Mouse (Mus musculus): ENCODE measurements around the gene Lrrc8c. TPM values are rescaled to one million over a fixed set of nuclear protein-coding genes. Genes with fewer than 3 reads are reported as not detected.

The Lrrc8c gene
- polyA plus RNA-seq, 1 experiment from 2014 or later = 10.9 TPM

- 92% methylated on average over 4 of the region's 4 CpGs for WGBS
- H3K27ac ChIP-seq = no peak overlapping the region
These were observed 45.6 kb downstream of the Lrrc8c start for GRCm38 (mm10) chr5:105564761-105565160.

GRCm38 (mm10) chr5:105565824-105566223 lies 46.6 kb downstream of the Lrrc8c start:
- Histone ChIP-seq H3K27me3 (replicated peaks) (no peaks in the 10 kb centered on the region), H3K9me3 (no peaks in the 10 kb centered on the region), H3K4me3 (no peak overlapping the region), H3K4me2 (replicated peaks) (no peak overlapping the region), H3K27ac (no peak overlapping the region), H3K4me1 (no peaks in the 10 kb centered on the region), H3K36me3 (no peaks in the 10 kb centered on the region), H3K9ac (no peak overlapping the region)
- no peak for ATAC-seq (ENCODE audit: low FRiP score, low read depth)
- 93% methylated on average over 4 of the region's 4 CpGs for WGBS

More at GRCm38 (mm10) chr5:105564761-105565160, 45.6 kb downstream of the Lrrc8c start:
- Histone ChIP-seq H3K9ac (no peak overlapping the region), H3K4me2 (replicated peaks) (no peak overlapping the region), H3K36me3 (no peaks in the 10 kb centered on the region; the same call in 1 of the 2 replicates), H3K4me1 (no peaks in the 10 kb centered on the region), H3K27me3 (replicated peaks) (no peaks in the 10 kb centered on the region), H3K4me3 (no peak overlapping the region), H3K9me3 (no peaks in the 10 kb centered on the region)
- ATAC-seq (ENCODE audit: low FRiP score, low read depth) = no peak

- no peaks in the 10 kb centered on the region for H3K9me3 ChIP-seq
- no peak overlapping the region for H3K27ac ChIP-seq
- no peak overlapping the region for H3K4me3 ChIP-seq
- H3K9ac ChIP-seq = no peak overlapping the region
- H3K4me2 ChIP-seq (replicated peaks) = no peak overlapping the region
- no peak for ATAC-seq (ENCODE audit: low FRiP score, low read depth)
- no peaks in the 10 kb centered on the region for H3K36me3 ChIP-seq
- H3K4me1 ChIP-seq = no peaks in the 10 kb centered on the region
- 70% methylated on average over 7 of the region's 7 CpGs for WGBS
- no peaks in the 10 kb centered on the region for H3K27me3 ChIP-seq (replicated peaks)
These were observed 47.7 kb downstream of the Lrrc8c start for GRCm38 (mm10) chr5:105566852-105567412.

GRCm38 (mm10) chr5:105568043-105568747 lies 49.0 kb downstream of the Lrrc8c start:
- Histone ChIP-seq H3K36me3 (no peaks in the 10 kb centered on the region), H3K4me1 (no peaks in the 10 kb centered on the region), H3K9ac (no peak overlapping the region), H3K9me3 (no peaks in the 10 kb centered on the region), H3K4me3 (no peak overlapping the region), H3K27me3 (replicated peaks) (no peaks in the 10 kb centered on the region), H3K4me2 (replicated peaks) (no peak overlapping the region), H3K27ac (no peak overlapping the region)
- 73% methylated on average over 6 of the region's 6 CpGs for WGBS
- ATAC-seq (ENCODE audit: low FRiP score, low read depth) = no peak

GRCm38 (mm10) chr5:105569168-105569567 lies 50.0 kb downstream of the Lrrc8c start:
- no peak overlapping the region for H3K4me3 ChIP-seq
- H3K4me1 ChIP-seq = 0 out of 2 replicates have a peak, but pooled peaks cover 3% of the 10 kb centered on the region
- no peak overlapping the region for H3K27ac ChIP-seq
- 93% methylated on average over 2 of the region's 2 CpGs for WGBS
- H3K9me3 ChIP-seq = no peaks in the 10 kb centered on the region
- H3K36me3 ChIP-seq = no peaks in the 10 kb centered on the region
- H3K9ac ChIP-seq = no peak overlapping the region
- H3K4me2 ChIP-seq (replicated peaks) = no peak overlapping the region
- ATAC-seq (ENCODE audit: low FRiP score, low read depth) = no peak
- H3K27me3 ChIP-seq (replicated peaks) = no peaks in the 10 kb centered on the region

- Histone ChIP-seq H3K4me2 (replicated peaks) (no peak overlapping the region), H3K4me3 (no peak overlapping the region), H3K9me3 (no peaks in the 10 kb centered on the region), H3K27me3 (replicated peaks) (no peaks in the 10 kb centered on the region), H3K36me3 (no peaks in the 10 kb centered on the region), H3K9ac (no peak overlapping the region), H3K27ac (no peak overlapping the region), H3K4me1 (peaks cover 8% of the 10 kb centered on the region)
- no peak for ATAC-seq (ENCODE audit: low FRiP score, low read depth)
- 74% methylated on average over 5 of the region's 5 CpGs for WGBS
These were observed 53.0 kb downstream of the Lrrc8c start for GRCm38 (mm10) chr5:105572160-105572692.

GRCm38 (mm10) chr5:105572876-105573275 lies 53.7 kb downstream of the Lrrc8c start:
- no peak for ATAC-seq (ENCODE audit: low FRiP score, low read depth)
- no peaks in the 10 kb centered on the region for H3K9me3 ChIP-seq
- no peak overlapping the region for H3K9ac ChIP-seq
- peaks cover 8% of the 10 kb centered on the region for H3K4me1 ChIP-seq
- H3K36me3 ChIP-seq = no peaks in the 10 kb centered on the region
- H3K27me3 ChIP-seq (replicated peaks) = no peaks in the 10 kb centered on the region
- H3K4me3 ChIP-seq = no peak overlapping the region
- H3K4me2 ChIP-seq (replicated peaks) = no peak overlapping the region
- WGBS = 72% methylated on average over 7 of the region's 7 CpGs
- H3K27ac ChIP-seq = no peak overlapping the region

GRCm38 (mm10) chr5:105574835-105575234 lies 55.6 kb downstream of the Lrrc8c start:
- Histone ChIP-seq H3K4me1 (peaks cover 8% of the 10 kb centered on the region), H3K4me2 (replicated peaks) (no peak overlapping the region), H3K36me3 (no peaks in the 10 kb centered on the region), H3K27me3 (replicated peaks) (no peaks in the 10 kb centered on the region), H3K9ac (no peak overlapping the region), H3K27ac (no peak overlapping the region), H3K9me3 (no peaks in the 10 kb centered on the region), H3K4me3 (no peak overlapping the region)
- WGBS = 92% methylated on average over 5 of the region's 5 CpGs
- no peak for ATAC-seq (ENCODE audit: low FRiP score, low read depth)

- ATAC-seq (ENCODE audit: low FRiP score, low read depth) = no peak
- H3K27ac ChIP-seq = no peak overlapping the region
- H3K4me2 ChIP-seq (replicated peaks) = no peak overlapping the region
- WGBS = 73% methylated on average over 6 of the region's 6 CpGs
- no peak overlapping the region for H3K4me3 ChIP-seq
- peaks cover 8% of the 10 kb centered on the region for H3K4me1 ChIP-seq
- H3K9me3 ChIP-seq = no peaks in the 10 kb centered on the region
- no peaks in the 10 kb centered on the region for H3K27me3 ChIP-seq (replicated peaks)
- no peak overlapping the region for H3K9ac ChIP-seq
- peaks cover 6% of the 10 kb centered on the region; the same call in 1 of the 2 replicates for H3K36me3 ChIP-seq
These were observed 56.7 kb downstream of the Lrrc8c start for GRCm38 (mm10) chr5:105575839-105576238.

- no peak for ATAC-seq (ENCODE audit: low FRiP score, low read depth)
- H3K4me2 ChIP-seq (replicated peaks) = no peak overlapping the region
- H3K9ac ChIP-seq = no peak overlapping the region
- H3K9me3 ChIP-seq = no peaks in the 10 kb centered on the region
- peaks cover 2% of the 10 kb centered on the region for H3K4me1 ChIP-seq
- H3K27ac ChIP-seq = no peak overlapping the region
- WGBS = 84% methylated on average over 10 of the region's 10 CpGs
- H3K36me3 ChIP-seq = peaks cover 7% of the 10 kb centered on the region; the same call in 1 of the 2 replicates
- no peak overlapping the region for H3K4me3 ChIP-seq
- no peaks in the 10 kb centered on the region for H3K27me3 ChIP-seq (replicated peaks)
These were observed 61.7 kb downstream of the Lrrc8c start for GRCm38 (mm10) chr5:105580909-105581308.

- Histone ChIP-seq H3K4me3 (no peak overlapping the region), H3K4me2 (replicated peaks) (no peak overlapping the region), H3K27ac (no peak overlapping the region), H3K9ac (no peak overlapping the region), H3K27me3 (replicated peaks) (no peaks in the 10 kb centered on the region), H3K36me3 (no peaks in the 10 kb centered on the region), H3K4me1 (no peaks in the 10 kb centered on the region), H3K9me3 (no peaks in the 10 kb centered on the region)
- ATAC-seq (ENCODE audit: low FRiP score, low read depth) = no peak
- 74% methylated on average over 4 of the region's 4 CpGs for WGBS
These were observed 66.7 kb downstream of the Lrrc8c start for GRCm38 (mm10) chr5:105585929-105586328.

GRCm38 (mm10) chr5:105586655-105587054 lies 67.5 kb downstream of the Lrrc8c start:
- Histone ChIP-seq H3K36me3 (no peaks in the 10 kb centered on the region), H3K4me2 (replicated peaks) (no peak overlapping the region), H3K4me1 (no peaks in the 10 kb centered on the region), H3K4me3 (no peak overlapping the region), H3K9ac (no peak overlapping the region), H3K27ac (no peak overlapping the region), H3K9me3 (no peaks in the 10 kb centered on the region), H3K27me3 (replicated peaks) (no peaks in the 10 kb centered on the region)
- WGBS = 85% methylated on average over 5 of the region's 5 CpGs
- no peak for ATAC-seq (ENCODE audit: low FRiP score, low read depth)
